Mouse (Mus musculus) lung, postnatal 4 days (tissue): ENCODE data around the gene Tubd1.
"Not testable (repeated sequence)": the region's sequence is repeated elsewhere in the genome, so short reads cannot be mapped to it uniquely, and the experiment has no call there.

Experiments used
- DNase-seq, 2 experiments: peaks; one replicate each; pipeline ENCODE4 v3.0.0; 2021

The Tubd1 gene

GRCm38 (mm10) chr11:86544639-86545299, at the start of gene Tubd1, which contains the start of gene Rps6kb1:
Tubd1 (plus strand) TSS chr11:86544991.
Rps6kb1 (minus strand) TSS chr11:86544805.
- peak; percentile 100 for DNase-seq

GRCm38 (mm10) chr11:86497356-86497755, 47.4 kb upstream of the Tubd1 start:
- DNase-seq = no peak

GRCm38 (mm10) chr11:86497908-86498307, 46.9 kb upstream of the Tubd1 start:
- DNase-seq = no peak

GRCm38 (mm10) chr11:86500795-86501194, 44.0 kb upstream of the Tubd1 start:
- no peak for DNase-seq

- DNase-seq = no peak
Observed at GRCm38 (mm10) chr11:86503121-86503520, 41.7 kb upstream of the Tubd1 start.

GRCm38 (mm10) chr11:86507334-86507733, 37.5 kb upstream of the Tubd1 start:
- no peak for DNase-seq

GRCm38 (mm10) chr11:86507991-86508390, 36.8 kb upstream of the Tubd1 start:
- DNase-seq = no peak

GRCm38 (mm10) chr11:86516620-86517019, 28.2 kb upstream of the Tubd1 start:
- DNase-seq = no peak

- DNase-seq = no peak
Observed at GRCm38 (mm10) chr11:86517229-86517628, 27.6 kb upstream of the Tubd1 start.

- DNase-seq = no peak
Observed at GRCm38 (mm10) chr11:86519751-86520150, 25.0 kb upstream of the Tubd1 start.

GRCm38 (mm10) chr11:86527528-86527927, 17.3 kb upstream of the Tubd1 start:
- DNase-seq = no peak

GRCm38 (mm10) chr11:86532834-86533233, 12.0 kb upstream of the Tubd1 start:
- DNase-seq = peak in 1 of 2 experiments; percentile 15

GRCm38 (mm10) chr11:86533302-86533701, 11.5 kb upstream of the Tubd1 start:
- not testable (repeated sequence) for DNase-seq

- no peak for DNase-seq
Observed at GRCm38 (mm10) chr11:86534201-86534910, 10.4 kb upstream of the Tubd1 start.

- DNase-seq = no peak
Observed at GRCm38 (mm10) chr11:86538786-86539185, 6.0 kb upstream of the Tubd1 start.

- no peak for DNase-seq
Observed at GRCm38 (mm10) chr11:86539716-86540475, 4.9 kb upstream of the Tubd1 start.

GRCm38 (mm10) chr11:86540476-86540845, 4.3 kb upstream of the Tubd1 start:
- no peak for DNase-seq

- no peak for DNase-seq
Observed at GRCm38 (mm10) chr11:86542851-86543250, 1.9 kb upstream of the Tubd1 start.

GRCm38 (mm10) chr11:86543960-86544638, 692 bp upstream of the Tubd1 start:
- DNase-seq = no peak

GRCm38 (mm10) chr11:86545556-86545955, 765 bp downstream of the Tubd1 start:
- DNase-seq = no peak

- peak in 1 of 2 experiments; percentile 21 for DNase-seq
Observed at GRCm38 (mm10) chr11:86547412-86547811, 2.6 kb downstream of the Tubd1 start.

- no peak for DNase-seq
Observed at GRCm38 (mm10) chr11:86553525-86553924, 8.7 kb downstream of the Tubd1 start.

- no peak for DNase-seq
Observed at GRCm38 (mm10) chr11:86558258-86558657, 13.5 kb downstream of the Tubd1 start.
